Mouse (Mus musculus) hindbrain, postnatal 0 days (tissue): ENCODE results near the gene Ate1. TPM values are rescaled to one million over a fixed set of nuclear protein-coding genes. Genes with fewer than 3 reads are reported as not detected.
A peak's percentile ranks its signal among the peaks of the same experiment; 100 is the strongest.

Experiments used
- ATAC-seq: fragments of 200-750 bp; cut with Nextera tagmentation; 2 replicates; pipeline ENCODE4 v1.8.0; 2017; ENCODE audit warnings: mild to moderate bottlenecking, moderate TSS enrichment, moderate library complexity
- DNase-seq: peaks from one replicate; pipeline ENCODE4 v3.0.0-alpha.2; 2015; ENCODE audit warnings: low spot score
- H3K27ac ChIP-seq: fragments of 300-500 bp; sonication (generic); 2 replicates; pipeline ENCODE4 v1.5.1; 2014; ENCODE audit warnings: mild to moderate bottlenecking
- H3K27me3 ChIP-seq: fragments of 300-500 bp; sonication (generic); 2 replicates; pipeline ENCODE4 v1.6.1; 2014; ENCODE audit warnings: low read length, mixed read lengths; ENCODE audit not compliant: insufficient read depth
- H3K36me3 ChIP-seq: fragments of 300-500 bp; sonication (generic); 2 replicates; pipeline ENCODE4 v1.6.1; 2014; ENCODE audit warnings: low read length, mixed read lengths; ENCODE audit not compliant: insufficient read depth
- H3K4me1 ChIP-seq: fragments of 300-500 bp; sonication (generic); 2 replicates; pipeline ENCODE4 v1.6.1; 2014; ENCODE audit warnings: antibody characterized with exemption, low read length, mixed read lengths; ENCODE audit not compliant: insufficient read depth
- H3K4me2 ChIP-seq: fragments of 300-500 bp; sonication (generic); 2 replicates; pipeline ENCODE4 v1.6.1; 2014; ENCODE audit warnings: low read depth, mild to moderate bottlenecking, low read length, moderate library complexity, mixed read lengths
- H3K4me3 ChIP-seq: fragments of 300-500 bp; sonication (generic); 2 replicates; pipeline ENCODE4 v1.5.1; 2014; ENCODE audit warnings: low read length
- H3K9ac ChIP-seq: fragments of 300-500 bp; sonication (generic); replicated peaks from 2 replicates; pipeline ENCODE4 v1.6.1; 2014; ENCODE audit warnings: mild to moderate bottlenecking, low read length, moderate library complexity, mixed read lengths
- H3K9me3 ChIP-seq: fragments of 300-500 bp; sonication (generic); 2 replicates; pipeline ENCODE4 v1.6.1; 2016; ENCODE audit warnings: low read length, mixed read lengths
- CTCF ChIP-seq: IDR thresholded peaks from 2 replicates; pipeline ENCODE4 v1.5.1; 2016; ENCODE audit warnings: antibody characterized with exemption, control low read depth, low read depth
- WGBS: fragments of 180-500 bp; shearing (Covaris S2); extraction: QIAGEN DNeasy Blood & Tissue Kit; methylation state at CpG from one replicate; pipeline ENCODE4 v1.1.7; 2014; 5-methylcytosine and 5-hydroxymethylcytosine counted together
- polyA plus RNA-seq: library from polyadenylated mRNA; unstranded; fragments of >200 nt; fragmentation: Nextera tagmentation; extraction: Ambion mirVana; gene quantifications from 2 replicates; pipeline ENCODE4 v1.2.1, GENCODE M21; 2015
- total RNA-seq: library from RNA; depleted of rRNA; stranded (reverse); fragments of >200 nt; gene quantifications from 2 replicates; pipeline ENCODE4 v1.2.3, GENCODE M21; 2014

Gene Ate1
- total and polyA plus RNA-seq, 2 experiments from 2014 or later: 48.0 to 116 TPM

GRCm38 (mm10) chr7:130382126-130382525 is 138.0 kb downstream of the Ate1 start:
- Histone ChIP-seq H3K9me3 (no peaks in the 10 kb centered on the region), H3K4me1 (no peaks in the 10 kb centered on the region; the same call in 1 of the 2 replicates), H3K36me3 (no peaks in the 10 kb centered on the region), H3K27ac (peak overlapping the region; percentile 33; the same call in 1 of the 2 replicates), H3K27me3 (no peaks in the 10 kb centered on the region), H3K4me3 (no peak overlapping the region), H3K9ac (no peak overlapping the region), H3K4me2 (no peak overlapping the region)
- no peak for ATAC-seq
- DNase-seq: peak; percentile 36
- 81% methylated on average over 13 of the region's 13 CpGs for WGBS
- TF ChIP-seq CTCF: peak; percentile 46

GRCm38 (mm10) chr7:130381387-130381951 is 138.7 kb downstream of the Ate1 start:
- H3K4me3 ChIP-seq: no peak overlapping the region
- ATAC-seq (peak; percentile 44; the same call in 1 of the 2 replicates), DNase-seq (peak; percentile 47)
- no peak overlapping the region for H3K4me2 ChIP-seq
- peak overlapping the region; percentile 61 for H3K27ac ChIP-seq
- no peaks in the 10 kb centered on the region; the same call in 1 of the 2 replicates for H3K4me1 ChIP-seq
- no peaks in the 10 kb centered on the region for H3K27me3 ChIP-seq
- 26% methylated on average over 8 of the region's 8 CpGs for whole genome bisulfite sequencing
- no peak; the same call in 1 of the 2 replicates for TF ChIP-seq CTCF
- no peaks in the 10 kb centered on the region for H3K9me3 ChIP-seq
- no peak overlapping the region for H3K9ac ChIP-seq
- H3K36me3 ChIP-seq: no peaks in the 10 kb centered on the region

GRCm38 (mm10) chr7:130380769-130381355 is 139.3 kb downstream of the Ate1 start:
- ATAC-seq (0 out of 2 replicates have a peak, but pooled peaks have one; percentile 45), DNase-seq (peak; percentile 38)
- no peak overlapping the region for H3K4me3 ChIP-seq
- H3K4me1 ChIP-seq: no peaks in the 10 kb centered on the region; the same call in 1 of the 2 replicates
- no peaks in the 10 kb centered on the region for H3K36me3 ChIP-seq
- H3K4me2 ChIP-seq: no peak overlapping the region
- 31% methylated on average over 8 of the region's 8 CpGs for WGBS
- H3K9me3 ChIP-seq: no peaks in the 10 kb centered on the region
- H3K27me3 ChIP-seq: no peaks in the 10 kb centered on the region
- no peak overlapping the region for H3K9ac ChIP-seq
- peak; percentile 59 for TF ChIP-seq CTCF
- peak overlapping the region; percentile 61 for H3K27ac ChIP-seq

GRCm38 (mm10) chr7:130380367-130380766 is 139.8 kb downstream of the Ate1 start:
- H3K4me3 ChIP-seq: no peak overlapping the region
- H3K27me3 ChIP-seq: no peaks in the 10 kb centered on the region
- H3K4me2 ChIP-seq: no peak overlapping the region
- no peak for ATAC-seq
- H3K4me1 ChIP-seq: no peaks in the 10 kb centered on the region; the same call in 1 of the 2 replicates
- no peaks in the 10 kb centered on the region for H3K9me3 ChIP-seq
- no peak overlapping the region for H3K27ac ChIP-seq
- WGBS: 68% methylated on average over 7 of the region's 7 CpGs
- no peak overlapping the region for H3K9ac ChIP-seq
- no peak for DNase-seq
- TF ChIP-seq CTCF: no peak
- no peaks in the 10 kb centered on the region for H3K36me3 ChIP-seq

GRCm38 (mm10) chr7:130379886-130380285 is 140.3 kb downstream of the Ate1 start:
- Histone ChIP-seq H3K27ac (no peak overlapping the region), H3K4me3 (no peak overlapping the region), H3K36me3 (no peaks in the 10 kb centered on the region), H3K9me3 (no peaks in the 10 kb centered on the region), H3K27me3 (no peaks in the 10 kb centered on the region), H3K9ac (no peak overlapping the region), H3K4me1 (no peaks in the 10 kb centered on the region; the same call in 1 of the 2 replicates), H3K4me2 (no peak overlapping the region)
- ATAC-seq: no peak
- DNase-seq: no peak
- no peak for TF ChIP-seq CTCF
- WGBS: 87% methylated on average over 5 of the region's 5 CpGs

GRCm38 (mm10) chr7:130378308-130378707 is 141.9 kb downstream of the Ate1 start:
- Histone ChIP-seq H3K36me3 (no peaks in the 10 kb centered on the region), H3K4me3 (no peak overlapping the region), H3K4me1 (no peaks in the 10 kb centered on the region; the same call in 1 of the 2 replicates), H3K27me3 (no peaks in the 10 kb centered on the region), H3K9me3 (no peaks in the 10 kb centered on the region), H3K27ac (no peak overlapping the region), H3K9ac (no peak overlapping the region), H3K4me2 (no peak overlapping the region)
- ATAC-seq (no peak), DNase-seq (no peak)
- 86% methylated on average over 3 of the region's 3 CpGs for WGBS
- TF ChIP-seq CTCF: no peak

- H3K4me3 ChIP-seq: no peak overlapping the region
- TF ChIP-seq CTCF: no peak
- H3K27me3 ChIP-seq: no peaks in the 10 kb centered on the region
- no peak for DNase-seq
- H3K9me3 ChIP-seq: no peaks in the 10 kb centered on the region
- 76% methylated on average over 9 of the region's 9 CpGs for WGBS
- H3K4me1 ChIP-seq: no peaks in the 10 kb centered on the region; the same call in 1 of the 2 replicates
- no peak overlapping the region for H3K4me2 ChIP-seq
- no peak overlapping the region for H3K9ac ChIP-seq
- no peak overlapping the region for H3K27ac ChIP-seq
- H3K36me3 ChIP-seq: no peaks in the 10 kb centered on the region
- ATAC-seq: no peak
These were observed 145.9 kb downstream of the Ate1 start for GRCm38 (mm10) chr7:130374311-130374710.
